Mouse (Mus musculus) megakaryocyte, embryonic 14.5 days (primary cell): ENCODE measurements at regions not wholly inside any gene's neighbourhood (a gene's known extent, or its start where the extent isn't known, plus 50 kb on each side); places are given as distances from the start of the nearest gene placed in this dataset.

ENCODE experiments used
- H3K27me3 ChIP-seq: replicated peaks from 2 replicates; pipeline ENCODE3; 2012; ENCODE audit warnings: inconsistent platforms
- H3K36me3 ChIP-seq: replicated peaks from 2 replicates; pipeline ENCODE3; 2012; ENCODE audit warnings: low read length, inconsistent platforms, mixed read lengths
- H3K4me1 ChIP-seq: 2 replicates; pipeline ENCODE4 v1.6.1; 2012; ENCODE audit warnings: inconsistent platforms
- H3K4me3 ChIP-seq: replicated peaks from 2 replicates; pipeline ENCODE3; 2012; ENCODE audit warnings: moderate library complexity, mild to moderate bottlenecking, inconsistent platforms
- H3K9me3 ChIP-seq: 2 replicates; pipeline ENCODE4 v1.6.1; 2012; ENCODE audit warnings: inconsistent platforms
- FLI1 ChIP-seq: IDR thresholded peaks from 2 replicates; pipeline ENCODE4 v1.6.1; 2012; ENCODE audit warnings: low read length, inconsistent platforms, mixed read lengths
- GATA1 ChIP-seq: IDR thresholded peaks from 3 replicates; pipeline ENCODE4 v1.6.1; 2012; ENCODE audit warnings: mixed read lengths, low read length, inconsistent platforms, borderline replicate concordance

- Histone ChIP-seq H3K9me3 (peaks cover 13% of the 10 kb centered on the region), H3K4me3 (no peak overlapping the region), H3K36me3 (no peaks in the 10 kb centered on the region), H3K27me3 (no peaks in the 10 kb centered on the region), H3K4me1 (no peaks in the 10 kb centered on the region)
- TF ChIP-seq FLI1: no peak
- TF ChIP-seq GATA1: no peak
Observed at GRCm38 (mm10) chr4:31603776-31604175, 360.1 kb upstream of the Map3k7 start.

GRCm38 (mm10) chr4:31608811-31609210, 355.1 kb upstream of the Map3k7 start:
- no peaks in the 10 kb centered on the region for H3K4me1 ChIP-seq

GRCm38 (mm10) chr4:31609559-31609958, 354.3 kb upstream of the Map3k7 start:
- no peak for TF ChIP-seq GATA1
- no peak for TF ChIP-seq FLI1
- Histone ChIP-seq H3K27me3 (no peaks in the 10 kb centered on the region), H3K9me3 (peaks cover 26% of the 10 kb centered on the region), H3K36me3 (no peaks in the 10 kb centered on the region), H3K4me1 (no peaks in the 10 kb centered on the region), H3K4me3 (no peak overlapping the region)

More at GRCm38 (mm10) chr4:31608811-31609210, 355.1 kb upstream of the Map3k7 start:
- TF ChIP-seq GATA1 (no peak), FLI1 (no peak)
- Histone ChIP-seq H3K36me3 (no peaks in the 10 kb centered on the region), H3K4me3 (no peak overlapping the region), H3K27me3 (no peaks in the 10 kb centered on the region), H3K9me3 (peaks cover 26% of the 10 kb centered on the region)

GRCm38 (mm10) chr4:31612147-31612824, 351.6 kb upstream of the Map3k7 start:
- no peaks in the 10 kb centered on the region for H3K36me3 ChIP-seq
- H3K9me3 ChIP-seq: peaks cover 26% of the 10 kb centered on the region
- no peak for TF ChIP-seq FLI1
- no peak for TF ChIP-seq GATA1
- H3K4me3 ChIP-seq: no peak overlapping the region
- no peaks in the 10 kb centered on the region for H3K27me3 ChIP-seq
- no peaks in the 10 kb centered on the region for H3K4me1 ChIP-seq

GRCm38 (mm10) chr4:31612825-31613514, 350.9 kb upstream of the Map3k7 start:
- Histone ChIP-seq H3K4me3 (no peak overlapping the region), H3K27me3 (no peaks in the 10 kb centered on the region), H3K36me3 (no peaks in the 10 kb centered on the region), H3K4me1 (no peaks in the 10 kb centered on the region), H3K9me3 (peaks cover 27% of the 10 kb centered on the region)
- TF ChIP-seq FLI1: no peak
- no peak for TF ChIP-seq GATA1

- no peaks in the 10 kb centered on the region for H3K27me3 ChIP-seq
- H3K9me3 ChIP-seq: peaks cover 30% of the 10 kb centered on the region
- no peaks in the 10 kb centered on the region for H3K36me3 ChIP-seq
- no peaks in the 10 kb centered on the region for H3K4me1 ChIP-seq
- H3K4me3 ChIP-seq: no peak overlapping the region
- TF ChIP-seq FLI1: no peak
- no peak for TF ChIP-seq GATA1
Observed at GRCm38 (mm10) chr4:31617572-31617971, 346.3 kb upstream of the Map3k7 start.

- Histone ChIP-seq H3K9me3 (peaks cover 30% of the 10 kb centered on the region), H3K4me3 (no peak overlapping the region), H3K27me3 (no peaks in the 10 kb centered on the region), H3K4me1 (no peaks in the 10 kb centered on the region), H3K36me3 (no peaks in the 10 kb centered on the region)
- no peak for TF ChIP-seq FLI1
- no peak for TF ChIP-seq GATA1
Observed at GRCm38 (mm10) chr4:31618026-31618425, 345.9 kb upstream of the Map3k7 start.

GRCm38 (mm10) chr4:31621205-31621604, 342.7 kb upstream of the Map3k7 start:
- TF ChIP-seq FLI1: no peak
- TF ChIP-seq GATA1: no peak
- no peaks in the 10 kb centered on the region for H3K36me3 ChIP-seq
- no peak overlapping the region for H3K4me3 ChIP-seq
- H3K27me3 ChIP-seq: no peaks in the 10 kb centered on the region
- peaks cover 36% of the 10 kb centered on the region for H3K9me3 ChIP-seq
- no peaks in the 10 kb centered on the region for H3K4me1 ChIP-seq

GRCm38 (mm10) chr4:31627053-31627452, 336.8 kb upstream of the Map3k7 start:
- no peaks in the 10 kb centered on the region for H3K36me3 ChIP-seq
- peaks cover 30% of the 10 kb centered on the region for H3K9me3 ChIP-seq
- H3K27me3 ChIP-seq: no peaks in the 10 kb centered on the region
- no peaks in the 10 kb centered on the region for H3K4me1 ChIP-seq
- H3K4me3 ChIP-seq: no peak overlapping the region
- TF ChIP-seq FLI1: no peak
- TF ChIP-seq GATA1: no peak

GRCm38 (mm10) chr4:31627777-31628176, 336.1 kb upstream of the Map3k7 start:
- no peaks in the 10 kb centered on the region for H3K36me3 ChIP-seq
- H3K4me3 ChIP-seq: no peak overlapping the region
- H3K27me3 ChIP-seq: no peaks in the 10 kb centered on the region
- TF ChIP-seq GATA1 (no peak), FLI1 (no peak)
- no peaks in the 10 kb centered on the region for H3K4me1 ChIP-seq
- H3K9me3 ChIP-seq: peaks cover 31% of the 10 kb centered on the region
